Mouse (Mus musculus): ENCODE data around the gene Pde5a. TPM values are rescaled to one million over a fixed set of nuclear protein-coding genes. Genes with fewer than 3 reads are reported as not detected.

Pde5a gene
- total and polyA plus RNA-seq, 3 experiments = 0.22 TPM; not detected in 2

- ATAC-seq (ENCODE audit: extremely low read depth, insufficient number of reproducible peaks, low FRiP score, poor library complexity, severe bottlenecking) = no peak
- DNase-seq (ENCODE audit: low spot score) = no peak
- H3K4me3 ChIP-seq (ENCODE audit: low read depth, low read length) = no peak overlapping the region
Observed at GRCm38 (mm10) chr3:122729601-122729959, 833 bp downstream of the Pde5a start.

GRCm38 (mm10) chr3:122729960-122730740 lies 1.4 kb downstream of the Pde5a start:
- no peak for TF ChIP-seq GATA1 (IDR thresholded peaks at IDR 0.05; ENCODE audit: borderline replicate concordance, low read length)
- TF ChIP-seq TAL1 (conservative IDR thresholded peaks at IDR 0.05; ENCODE audit: low read depth, low read length) = no peak
- no peak for TF ChIP-seq POLR2AphosphoS5 (IDR thresholded peaks at IDR 0.05; ENCODE audit: insufficient replicate concordance, low read depth, low read length)
- no peak for TF ChIP-seq GATA2 (IDR thresholded peaks at IDR 0.05; ENCODE audit: borderline replicate concordance, low read depth, low read length)
- no peak for TF ChIP-seq CTCF (IDR thresholded peaks at IDR 0.05; ENCODE audit: low read depth, low read length)
- Histone ChIP-seq H3K27me3 (ENCODE audit: insufficient read depth, low read length) (no peaks in the 10 kb centered on the region), H3K4me3 (ENCODE audit: low read depth, low read length) (no peak overlapping the region; the same call in 1 of the 2 replicates), H3K9me3 (replicated peaks) (peaks cover 29% of the 10 kb centered on the region), H3K4me1 (ENCODE audit: insufficient read depth, low read depth, low read length) (no peaks in the 10 kb centered on the region), H3K36me3 (replicated peaks) (no peaks in the 10 kb centered on the region)
- ATAC-seq (ENCODE audit: extremely low read depth, insufficient number of reproducible peaks, low FRiP score, poor library complexity, severe bottlenecking) (no peak), DNase-seq (ENCODE audit: low spot score) (no peak)

More at GRCm38 (mm10) chr3:122729601-122729959, 833 bp downstream of the Pde5a start:
- Histone ChIP-seq H3K4me1 (ENCODE audit: insufficient read depth, low read depth, low read length) (no peaks in the 10 kb centered on the region), H3K27me3 (ENCODE audit: insufficient read depth, low read length) (no peaks in the 10 kb centered on the region), H3K36me3 (replicated peaks) (no peaks in the 10 kb centered on the region), H3K9me3 (replicated peaks) (peaks cover 29% of the 10 kb centered on the region)
- TF ChIP-seq GATA2 (IDR thresholded peaks at IDR 0.05; ENCODE audit: borderline replicate concordance, low read depth, low read length) (no peak), CTCF (IDR thresholded peaks at IDR 0.05; ENCODE audit: low read depth, low read length) (no peak), TAL1 (conservative IDR thresholded peaks at IDR 0.05; ENCODE audit: low read depth, low read length) (no peak), GATA1 (IDR thresholded peaks at IDR 0.05; ENCODE audit: borderline replicate concordance, low read length) (no peak), POLR2AphosphoS5 (IDR thresholded peaks at IDR 0.05; ENCODE audit: insufficient replicate concordance, low read depth, low read length) (no peak)

GRCm38 (mm10) chr3:122730741-122731235 lies 2.0 kb downstream of the Pde5a start:
- no peaks in the 10 kb centered on the region for H3K27me3 ChIP-seq (ENCODE audit: insufficient read depth, low read length)
- H3K9me3 ChIP-seq (replicated peaks) = peaks cover 29% of the 10 kb centered on the region
- no peak overlapping the region for H3K4me3 ChIP-seq (ENCODE audit: low read depth, low read length)
- H3K36me3 ChIP-seq (replicated peaks) = no peaks in the 10 kb centered on the region
- ATAC-seq (ENCODE audit: extremely low read depth, insufficient number of reproducible peaks, low FRiP score, poor library complexity, severe bottlenecking) = no peak
- no peaks in the 10 kb centered on the region for H3K4me1 ChIP-seq (ENCODE audit: insufficient read depth, low read depth, low read length)
- DNase-seq (ENCODE audit: low spot score) = no peak
- TF ChIP-seq POLR2AphosphoS5 (IDR thresholded peaks at IDR 0.05; ENCODE audit: insufficient replicate concordance, low read depth, low read length) = no peak
- TF ChIP-seq CTCF (IDR thresholded peaks at IDR 0.05; ENCODE audit: low read depth, low read length) = no peak
- no peak for TF ChIP-seq GATA2 (IDR thresholded peaks at IDR 0.05; ENCODE audit: borderline replicate concordance, low read depth, low read length)
- no peak for TF ChIP-seq GATA1 (IDR thresholded peaks at IDR 0.05; ENCODE audit: borderline replicate concordance, low read length)
- TF ChIP-seq TAL1 (conservative IDR thresholded peaks at IDR 0.05; ENCODE audit: low read depth, low read length) = no peak

GRCm38 (mm10) chr3:122733806-122734205 lies 5.1 kb downstream of the Pde5a start:
- TF ChIP-seq TAL1 (conservative IDR thresholded peaks at IDR 0.05; ENCODE audit: low read depth, low read length) = no peak
- TF ChIP-seq CTCF (IDR thresholded peaks at IDR 0.05; ENCODE audit: low read depth, low read length) = no peak
- TF ChIP-seq GATA1 (IDR thresholded peaks at IDR 0.05; ENCODE audit: borderline replicate concordance, low read length) = no peak
- TF ChIP-seq GATA2 (IDR thresholded peaks at IDR 0.05; ENCODE audit: borderline replicate concordance, low read depth, low read length) = no peak
- no peak for TF ChIP-seq POLR2AphosphoS5 (IDR thresholded peaks at IDR 0.05; ENCODE audit: insufficient replicate concordance, low read depth, low read length)
- ATAC-seq (ENCODE audit: extremely low read depth, insufficient number of reproducible peaks, low FRiP score, poor library complexity, severe bottlenecking) = no peak

GRCm38 (mm10) chr3:122734329-122734728 lies 5.6 kb downstream of the Pde5a start:
- Histone ChIP-seq H3K4me3 (ENCODE audit: low read depth, low read length) (no peak overlapping the region), H3K9me3 (replicated peaks) (peaks cover 15% of the 10 kb centered on the region), H3K36me3 (replicated peaks) (no peaks in the 10 kb centered on the region), H3K27me3 (ENCODE audit: insufficient read depth, low read length) (no peaks in the 10 kb centered on the region), H3K4me1 (ENCODE audit: insufficient read depth, low read depth, low read length) (no peaks in the 10 kb centered on the region)
- DNase-seq (ENCODE audit: low spot score) (no peak), ATAC-seq (ENCODE audit: extremely low read depth, insufficient number of reproducible peaks, low FRiP score, poor library complexity, severe bottlenecking) (no peak)
- TF ChIP-seq TAL1 (conservative IDR thresholded peaks at IDR 0.05; ENCODE audit: low read depth, low read length) (no peak), CTCF (IDR thresholded peaks at IDR 0.05; ENCODE audit: low read depth, low read length) (no peak), GATA1 (IDR thresholded peaks at IDR 0.05; ENCODE audit: borderline replicate concordance, low read length) (no peak), GATA2 (IDR thresholded peaks at IDR 0.05; ENCODE audit: borderline replicate concordance, low read depth, low read length) (no peak), POLR2AphosphoS5 (IDR thresholded peaks at IDR 0.05; ENCODE audit: insufficient replicate concordance, low read depth, low read length) (no peak)

More at GRCm38 (mm10) chr3:122733806-122734205, 5.1 kb downstream of the Pde5a start:
- peaks cover 20% of the 10 kb centered on the region for H3K9me3 ChIP-seq (replicated peaks)
- no peaks in the 10 kb centered on the region for H3K36me3 ChIP-seq (replicated peaks)
- DNase-seq (ENCODE audit: low spot score) = no peak
- no peak overlapping the region for H3K4me3 ChIP-seq (ENCODE audit: low read depth, low read length)
- no peaks in the 10 kb centered on the region for H3K27me3 ChIP-seq (ENCODE audit: insufficient read depth, low read length)
- no peaks in the 10 kb centered on the region for H3K4me1 ChIP-seq (ENCODE audit: insufficient read depth, low read depth, low read length)

GRCm38 (mm10) chr3:122739460-122739859 lies 10.7 kb downstream of the Pde5a start:
- H3K36me3 ChIP-seq (replicated peaks) = no peaks in the 10 kb centered on the region
- no peaks in the 10 kb centered on the region for H3K27me3 ChIP-seq (ENCODE audit: insufficient read depth, low read length)
- ATAC-seq (ENCODE audit: extremely low read depth, insufficient number of reproducible peaks, low FRiP score, poor library complexity, severe bottlenecking) (no peak), DNase-seq (ENCODE audit: low spot score) (no peak)
- H3K4me3 ChIP-seq (ENCODE audit: low read depth, low read length) = no peak overlapping the region
- H3K9me3 ChIP-seq (replicated peaks) = no peaks in the 10 kb centered on the region
- H3K4me1 ChIP-seq (ENCODE audit: insufficient read depth, low read depth, low read length) = no peaks in the 10 kb centered on the region
- TF ChIP-seq POLR2AphosphoS5 (IDR thresholded peaks at IDR 0.05; ENCODE audit: insufficient replicate concordance, low read depth, low read length) = no peak
- no peak for TF ChIP-seq GATA2 (IDR thresholded peaks at IDR 0.05; ENCODE audit: borderline replicate concordance, low read depth, low read length)
- TF ChIP-seq TAL1 (conservative IDR thresholded peaks at IDR 0.05; ENCODE audit: low read depth, low read length) = no peak
- TF ChIP-seq GATA1 (IDR thresholded peaks at IDR 0.05; ENCODE audit: borderline replicate concordance, low read length) = no peak
- no peak for TF ChIP-seq CTCF (IDR thresholded peaks at IDR 0.05; ENCODE audit: low read depth, low read length)
